Comparison of ENCODE assay signal across 25 mouse cellular contexts in the genomic region with DNA sequence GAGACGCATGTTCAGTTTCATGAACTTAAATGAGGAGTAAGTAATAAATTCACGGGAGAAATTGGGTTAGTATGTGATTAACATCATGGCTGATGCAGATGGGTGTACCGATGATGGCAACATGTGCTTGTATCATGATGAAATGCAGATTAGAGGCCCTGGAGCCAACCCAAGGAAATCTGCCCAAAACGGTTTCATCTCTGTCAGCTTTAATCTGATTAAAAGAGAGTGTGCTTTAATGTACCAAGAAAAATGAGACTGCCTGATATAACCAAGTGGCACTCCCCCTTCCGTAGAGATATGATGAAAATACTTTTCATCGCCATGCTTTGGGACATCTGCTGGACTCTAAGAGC.
DNase-seq lines count a peak whose midpoint lies in the region; ATAC-seq and TF ChIP-seq lines count a peak whose summit lies in the region.
"Had no signal": no experiment of that assay in that cellular context is flagged by ENCODE, and none has a peak within 500 bp of the region (broad histone marks: within the 10 kb centered on the region; RNA-seq: fewer than 3 reads in every experiment).

No protein-coding gene starts in this region.

- no peak overlapping the region for H3K4me3 ChIP-seq in forebrain, embryonic 15.5 days
- no peak overlapping the region for H3K4me3 ChIP-seq in forebrain, embryonic 11.5 days (ENCODE audit: low read depth, low read length)
- H3K4me3 ChIP-seq in intestine, embryonic 16.5 days (ENCODE audit: low read length), result no peak overlapping the region
- H3K4me3 ChIP-seq: embryonic facial prominence, embryonic 15.5 days; heart, embryonic 12.5 days; hindbrain, embryonic 10.5 days; midbrain, embryonic 15.5 days; neural tube, embryonic 15.5 days had no signal

- no peaks in the 10 kb centered on the region for H3K36me3 ChIP-seq in forebrain, embryonic 15.5 days
- no peaks in the 10 kb centered on the region for H3K36me3 ChIP-seq in forebrain, embryonic 11.5 days (ENCODE audit: control insufficient read depth, insufficient read depth, low read length)
- H3K36me3 ChIP-seq in intestine, embryonic 16.5 days (ENCODE audit: control insufficient read depth, insufficient read depth, low read length), result no peaks in the 10 kb centered on the region
- H3K36me3 ChIP-seq: embryonic facial prominence, embryonic 15.5 days; heart, embryonic 12.5 days; hindbrain, embryonic 10.5 days; midbrain, embryonic 15.5 days; neural tube, embryonic 15.5 days had no signal

- peak; percentile 73 for ATAC-seq in forebrain, embryonic 15.5 days (replicated peaks)
- ATAC-seq in forebrain, embryonic 11.5 days (replicated peaks; ENCODE audit: low FRiP score), result no peak
- ATAC-seq in intestine, embryonic 16.5 days, result no peak
- ATAC-seq: lung, postnatal 0 days; midbrain, embryonic 15.5 days; Patski had no signal

- TF ChIP-seq POLR2A in brain, embryonic 14.5 days (IDR thresholded peaks at IDR 0.05; ENCODE audit: borderline replicate concordance, extremely low read depth, insufficient read depth, insufficient read length, poor library complexity, severe bottlenecking), result no peak

- intact Hi-C loops in gastrocnemius, postnatal 36 days (cut with DNase I), result no loop called here

- 59% methylated on average over 6 of the region's 6 CpGs for WGBS in forebrain, embryonic 15.5 days
- 89% methylated on average over 6 of the region's 6 CpGs for WGBS in forebrain, embryonic 11.5 days
- 76% methylated on average over 6 of the region's 6 CpGs for WGBS in intestine, embryonic 16.5 days

- peak overlapping the region; percentile 77 for H3K27ac ChIP-seq in forebrain, embryonic 15.5 days (replicated peaks)
- H3K27ac ChIP-seq in forebrain, embryonic 11.5 days (ENCODE audit: low read depth, low read length), result no peak overlapping the region
- no peak overlapping the region for H3K27ac ChIP-seq in intestine, embryonic 16.5 days (ENCODE audit: low read length)
- H3K27ac ChIP-seq: embryonic facial prominence, embryonic 15.5 days; hindbrain, embryonic 10.5 days; macrophage; midbrain, embryonic 15.5 days; neural tube, embryonic 15.5 days; stomach, postnatal 0 days had no signal

- H3K9me3 ChIP-seq in forebrain, embryonic 15.5 days, result no peaks in the 10 kb centered on the region
- H3K9me3 ChIP-seq in forebrain, embryonic 11.5 days (ENCODE audit: control insufficient read depth, low read length), result no peaks in the 10 kb centered on the region
- H3K9me3 ChIP-seq in intestine, embryonic 16.5 days (ENCODE audit: control insufficient read depth, low read length), result no peaks in the 10 kb centered on the region
- H3K9me3 ChIP-seq: embryonic facial prominence, embryonic 15.5 days; heart, embryonic 12.5 days; hindbrain, embryonic 10.5 days; midbrain, embryonic 15.5 days; neural tube, embryonic 15.5 days had no signal

- no peak for DNase-seq in forebrain, embryonic 11.5 days (ENCODE audit: low spot score)
- DNase-seq in retina, postnatal 1 day, result peak; percentile 27
- no peak for DNase-seq in retina, embryonic 14.5 days (ENCODE audit: low spot score)
- peak; percentile 80 for DNase-seq in brain, embryonic 14.5 days (ENCODE audit: low read depth)
- DNase-seq in layer of hippocampus, adult 9-11 months, result peak; percentile 31
- no peak for DNase-seq in gastrocnemius, postnatal 36 days
- DNase-seq: adrenal gland, postnatal 36 days; cerebellum, adult 8-10 months; gastrocnemius, postnatal 10 days; heart, adult 11 months; heart, postnatal 10 days; kidney, adult 11 months; kidney, postnatal 4 days; thymus, adult 2 months had no signal

- H3K27me3 ChIP-seq in forebrain, embryonic 15.5 days, result no peaks in the 10 kb centered on the region
- H3K27me3 ChIP-seq in forebrain, embryonic 11.5 days (ENCODE audit: control insufficient read depth, insufficient read depth, low read length), result no peaks in the 10 kb centered on the region
- no peaks in the 10 kb centered on the region for H3K27me3 ChIP-seq in intestine, embryonic 16.5 days (replicated peaks; ENCODE audit: control insufficient read depth, insufficient read depth, low read length)
- H3K27me3 ChIP-seq: embryonic facial prominence, embryonic 15.5 days; heart, embryonic 12.5 days; midbrain, embryonic 15.5 days; neural tube, embryonic 15.5 days had no signal

- H3K9ac ChIP-seq in forebrain, embryonic 15.5 days (replicated peaks), result no peak overlapping the region
- H3K9ac ChIP-seq in forebrain, embryonic 11.5 days (ENCODE audit: low read length), result no peak overlapping the region
- no peak overlapping the region for H3K9ac ChIP-seq in intestine, embryonic 16.5 days (ENCODE audit: low read depth, low read length)
- H3K9ac ChIP-seq: embryonic facial prominence, embryonic 15.5 days; heart, embryonic 12.5 days; midbrain, embryonic 15.5 days; neural tube, embryonic 15.5 days had no signal

- TF ChIP-seq CTCF in brain, embryonic 14.5 days (IDR thresholded peaks at IDR 0.05; ENCODE audit: borderline replicate concordance, extremely low read depth, insufficient read depth, insufficient read length), result no peak

- H3K4me2 ChIP-seq in forebrain, embryonic 15.5 days (replicated peaks), result no peak overlapping the region
- no peak overlapping the region for H3K4me2 ChIP-seq in forebrain, embryonic 11.5 days (ENCODE audit: low read depth, low read length, severe bottlenecking)
- no peak overlapping the region for H3K4me2 ChIP-seq in intestine, embryonic 16.5 days (ENCODE audit: low read depth, low read length)
- H3K4me2 ChIP-seq: embryonic facial prominence, embryonic 15.5 days; heart, embryonic 12.5 days; midbrain, embryonic 15.5 days; neural tube, embryonic 15.5 days had no signal

- peaks cover 17% of the 10 kb centered on the region for H3K4me1 ChIP-seq in forebrain, embryonic 15.5 days
- no peaks in the 10 kb centered on the region for H3K4me1 ChIP-seq in forebrain, embryonic 11.5 days (replicated peaks; ENCODE audit: control insufficient read depth, insufficient read depth, low read length)
- no peaks in the 10 kb centered on the region for H3K4me1 ChIP-seq in intestine, embryonic 16.5 days (ENCODE audit: control insufficient read depth, insufficient read depth, low read length)
- H3K4me1 ChIP-seq: heart, embryonic 12.5 days; midbrain, embryonic 15.5 days; neural tube, embryonic 15.5 days had no signal

Comparison
In these comparisons a context has a peak if more than half of its experiments do, and no peak if none do; other contexts are left out.
1. DNase-seq: peak in retina, postnatal 1 day (single experiment), brain, embryonic 14.5 days (single experiment) and layer of hippocampus, adult 9-11 months (single experiment); none in forebrain, embryonic 11.5 days (single experiment), retina, embryonic 14.5 days (single experiment) and gastrocnemius, postnatal 36 days (0 of 2).